Mouse (Mus musculus) CH12.LX (cell line): ENCODE measurements around the gene Rnf181. TPM values are rescaled to one million over a fixed set of nuclear protein-coding genes. Genes with fewer than 3 reads are reported as not detected.

Experiments used
- DNase-seq: peaks from one replicate; pipeline ENCODE4 v3.0.0-alpha.2; 2013; ENCODE audit errors: extremely low read depth
- H3K27ac ChIP-seq: 2 replicates; pipeline ENCODE4 v1.5.1; 2012; ENCODE audit warnings: low read depth, mild to moderate bottlenecking, control low read depth, moderate library complexity; ENCODE audit not compliant: insufficient read depth
- H3K27me3 ChIP-seq: replicated peaks from 2 replicates; pipeline ENCODE3; 2012; ENCODE audit warnings: inconsistent platforms
- H3K36me3 ChIP-seq, 2 experiments: replicated peaks in 1 of 2; 2 replicates each; pipeline versions ENCODE3 to v1.6.1; 2012; ENCODE audit warnings: inconsistent platforms in 1 of 2, low read length in 1 of 2, mild to moderate bottlenecking in 1 of 2, mixed read lengths in 1 of 2, moderate library complexity in 1 of 2; ENCODE audit not compliant: control insufficient read depth in 1 of 2, insufficient read depth in 1 of 2
- H3K4me1 ChIP-seq, 2 experiments: 2 replicates each; pipeline ENCODE4 v1.6.1; 2012; ENCODE audit warnings: inconsistent platforms in 1 of 2, moderate library complexity in 1 of 2; ENCODE audit not compliant: insufficient read depth in 2 of 2, control insufficient read depth in 1 of 2
- H3K4me2 ChIP-seq: 2 replicates; pipeline ENCODE4 v1.6.1; 2012; ENCODE audit warnings: low read depth, mild to moderate bottlenecking, control low read depth; ENCODE audit not compliant: poor library complexity, insufficient read depth, severe bottlenecking
- H3K4me3 ChIP-seq, 3 experiments: fragments of 150-350 bp in 1 of 3; sonication (generic) in 1 of 3; replicated peaks in 1 of 3; 2 replicates each; pipeline versions ENCODE3 to v1.5.1; 2011 to 2012; ENCODE audit warnings: low read depth in 2 of 3, low read length in 2 of 3, mild to moderate bottlenecking in 2 of 3, moderate library complexity in 2 of 3, control low read depth in 1 of 3, improper control_type of control experiment in 1 of 3, inconsistent platforms in 1 of 3, mixed read lengths in 1 of 3; ENCODE audit not compliant: poor library complexity in 1 of 3
- H3K79me2 ChIP-seq: replicated peaks from 2 replicates; pipeline ENCODE4 v1.6.1; 2012; ENCODE audit warnings: mild to moderate bottlenecking, moderate library complexity; ENCODE audit not compliant: control insufficient read depth, poor library complexity, insufficient read depth, severe bottlenecking; ENCODE audit errors: extremely low read depth
- H3K9ac ChIP-seq: 2 replicates; pipeline ENCODE4 v1.6.1; 2012; ENCODE audit warnings: low read depth, mild to moderate bottlenecking, control low read depth, moderate library complexity; ENCODE audit not compliant: insufficient read depth
- H3K9me3 ChIP-seq: replicated peaks from 2 replicates; pipeline ENCODE3; 2012; ENCODE audit warnings: low read length, inconsistent platforms, mixed read lengths
- BHLHE40 ChIP-seq: IDR thresholded peaks from 2 replicates; pipeline ENCODE4 v1.6.1; 2011; ENCODE audit warnings: mild to moderate bottlenecking, low read depth, low read length, improper control_type of control experiment
- CTCF ChIP-seq, 2 experiments: IDR thresholded peaks in 1 of 2; conservative IDR thresholded peaks in 1 of 2; 2 replicates each; pipeline ENCODE4 v1.5.1; 2011 to 2012; ENCODE audit warnings: low read depth in 2 of 2, low read length in 2 of 2, improper control_type of control experiment in 1 of 2, inconsistent platforms in 1 of 2, mild to moderate bottlenecking in 1 of 2, moderate library complexity in 1 of 2
- ELF1 ChIP-seq: IDR thresholded peaks from 2 replicates; pipeline ENCODE4 v1.6.1; 2014; ENCODE audit warnings: low read depth, mild to moderate bottlenecking, inconsistent platforms, low read length, improper control_type of control experiment
- EP300 ChIP-seq: IDR thresholded peaks from 2 replicates; pipeline ENCODE4 v1.6.1; 2011; ENCODE audit warnings: low read length, improper control_type of control experiment
- ETS1 ChIP-seq: conservative IDR thresholded peaks from 2 replicates; pipeline ENCODE4 v1.6.1; 2012; ENCODE audit warnings: low read depth, mild to moderate bottlenecking, inconsistent platforms, low read length, improper control_type of control experiment, moderate library complexity
- MAX ChIP-seq: IDR thresholded peaks from 2 replicates; pipeline ENCODE4 v1.6.1; 2011; ENCODE audit warnings: low read length, improper control_type of control experiment
- MXI1 ChIP-seq: IDR thresholded peaks from 2 replicates; pipeline ENCODE4 v1.6.1; 2011; ENCODE audit warnings: mild to moderate bottlenecking, low read depth, low read length, improper control_type of control experiment
- MYC ChIP-seq: IDR thresholded peaks from 2 replicates; pipeline ENCODE4 v1.6.1; 2011; ENCODE audit warnings: low read depth, mild to moderate bottlenecking, improper control_type of control experiment, low read length
- NELFE ChIP-seq: IDR thresholded peaks from 2 replicates; pipeline ENCODE4 v1.6.1; 2011; ENCODE audit warnings: low read depth, low read length, improper control_type of control experiment
- POLR2A ChIP-seq: IDR thresholded peaks from 2 replicates; pipeline ENCODE4 v1.6.1; 2011; ENCODE audit warnings: low read depth, mild to moderate bottlenecking, improper control_type of control experiment, low read length
- POLR2AphosphoS2 ChIP-seq: IDR thresholded peaks from 2 replicates; pipeline ENCODE4 v1.6.1; 2011; ENCODE audit warnings: low read depth, low read length, improper control_type of control experiment
- RCOR1 ChIP-seq: conservative IDR thresholded peaks from 2 replicates; pipeline ENCODE4 v1.6.1; 2012; ENCODE audit warnings: low read depth, mild to moderate bottlenecking, inconsistent platforms, low read length, improper control_type of control experiment
- SMC3 ChIP-seq: IDR thresholded peaks from 2 replicates; pipeline ENCODE4 v1.6.1; 2011; ENCODE audit warnings: low read depth, low read length, improper control_type of control experiment
- TBP ChIP-seq: conservative IDR thresholded peaks from 2 replicates; pipeline ENCODE4 v1.6.1; 2011; ENCODE audit warnings: low read depth, low read length, improper control_type of control experiment
- USF2 ChIP-seq: conservative IDR thresholded peaks from 2 replicates; pipeline ENCODE4 v1.6.1; 2011; ENCODE audit warnings: low read depth, low read length, improper control_type of control experiment
- ZKSCAN1 ChIP-seq: IDR thresholded peaks from 2 replicates; pipeline ENCODE4 v1.6.1; 2012; ENCODE audit warnings: low read depth, inconsistent platforms, low read length, improper control_type of control experiment, borderline replicate concordance
- ZMIZ1 ChIP-seq: IDR thresholded peaks from 2 replicates; pipeline ENCODE4 v1.6.1; 2012; ENCODE audit warnings: low read depth, mild to moderate bottlenecking, inconsistent platforms, low read length, improper control_type of control experiment
- dilution Hi-C: fragments of 300-500 bp; cut with MboI; formaldehyde crosslinking; loops from 2 replicates; pipeline ENCODE4 v1.14.3; 2020; ENCODE audit warnings: low sequenced_read_pairs; ENCODE audit not compliant: extremely low pct_unique_long_range_greater_than_20kb, extremely low pct_ligation_motif_present
- in situ Hi-C: fragments of 300-500 bp; cut with MboI; formaldehyde crosslinking; loops from 3 replicates; pipeline ENCODE4 v1.14.3; 2019; ENCODE audit warnings: low sequenced_read_pairs, low pct_ligation_motif_present, low pct_unique_long_range_greater_than_20kb, mixed read lengths
- polyA plus RNA-seq: library from polyadenylated mRNA; unstranded; fragments of >175 nt; gene quantifications from 2 replicates; pipeline ENCODE4 v1.2.1, GENCODE M21; 2012; ENCODE audit warnings: low read depth; ENCODE audit not compliant: insufficient read length
- total RNA-seq, 2 experiments: library from RNA; depleted of rRNA; stranded (reverse); fragments of 300-350 nt in 1 of 2; fragments of >200 nt in 1 of 2; gene quantifications; 2 replicates each; pipeline ENCODE4 v1.2.3; 2012 to 2014

Rnf181 gene
- total and polyA plus RNA-seq, 3 experiments, result 63.2 to 88.7 (median 83.2) TPM

DNA sequence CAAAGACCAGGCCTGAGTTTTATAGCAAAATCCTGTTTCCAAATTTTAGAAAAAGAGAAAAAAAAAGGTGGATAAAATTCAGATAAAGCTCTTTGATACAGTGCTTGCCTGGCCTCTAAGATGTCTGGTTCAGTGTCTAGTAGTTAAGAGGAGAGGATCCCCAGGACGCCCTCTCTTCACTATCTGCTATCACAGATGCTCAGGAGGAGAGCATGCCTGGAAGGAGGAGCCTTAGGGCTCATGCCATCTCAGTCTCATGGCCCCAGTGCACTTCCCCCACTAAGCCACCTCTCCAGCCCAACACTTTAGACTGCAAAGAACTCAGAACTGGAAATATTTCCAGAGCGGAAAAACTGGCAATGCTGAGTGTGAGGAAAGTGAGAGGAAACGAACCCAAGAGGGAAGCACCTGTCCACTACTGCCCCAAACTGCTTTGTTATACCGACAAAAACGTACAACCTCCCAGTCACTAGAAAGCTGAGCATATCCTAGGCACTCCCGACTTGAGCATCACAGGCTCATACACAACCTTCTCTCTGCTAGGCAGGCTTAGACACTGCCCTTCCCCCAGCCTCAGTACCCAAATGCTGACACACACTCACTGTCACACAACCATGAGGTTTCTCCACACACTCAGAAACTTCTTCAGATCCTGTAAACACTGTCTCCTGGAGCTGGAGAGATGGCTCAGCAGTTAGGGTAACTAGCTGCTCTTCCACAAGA lies 42.8 kb downstream of the Rnf181 start:
- no peak for DNase-seq
- H3K4me2 ChIP-seq, result no peak overlapping the region
- H3K4me3 ChIP-seq, result no peak overlapping the region
- H3K4me1 ChIP-seq, result no peaks in the 10 kb centered on the region
- TF ChIP-seq ZKSCAN1 (no peak), SMC3 (no peak), ELF1 (no peak), CTCF (conservative IDR thresholded peaks at IDR 0.05 in 1 of 2, IDR thresholded peaks at IDR 0.05 in 1 of 2; ENCODE audit: low read depth in 2 of 2, low read length in 2 of 2) (no peak), USF2 (no peak), EP300 (no peak), ZMIZ1 (no peak), POLR2AphosphoS2 (no peak), ETS1 (no peak), BHLHE40 (no peak), RCOR1 (no peak)
- TF ChIP-seq, all 38 proteins: peak for 0
- Histone ChIP-seq H3K9ac (no peak overlapping the region), H3K27ac (no peak overlapping the region), H3K27me3 (no peaks in the 10 kb centered on the region), H3K79me2 (no peaks in the 10 kb centered on the region), H3K9me3 (no peaks in the 10 kb centered on the region), H3K36me3 (peaks cover 79 to 92% of the 10 kb centered on the region in 2 experiments)
- in situ Hi-C loops, result no loop called here
- dilution Hi-C loops, result no loop called here

DNA sequence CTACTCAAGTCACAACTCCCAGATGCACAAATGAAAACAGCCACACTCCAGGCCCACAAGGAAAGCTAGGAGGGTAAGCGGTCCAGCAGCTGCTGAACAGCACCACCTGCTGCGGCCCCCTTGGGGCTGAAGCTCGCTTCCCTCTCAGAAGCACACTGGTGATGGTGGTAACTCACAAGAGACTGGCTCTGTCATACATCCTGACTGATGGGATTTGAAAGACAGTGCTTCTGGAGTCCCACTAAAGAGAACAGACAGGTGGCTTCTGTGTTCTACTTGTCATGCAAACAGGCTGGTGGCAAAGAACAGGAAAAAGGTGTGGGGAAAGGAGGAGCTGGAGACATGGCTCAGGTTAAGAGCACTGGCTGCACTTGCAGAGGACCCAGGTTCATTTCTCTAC lies 43.8 kb downstream of the Rnf181 start:
- Histone ChIP-seq H3K4me1 (no peaks in the 10 kb centered on the region), H3K27me3 (no peaks in the 10 kb centered on the region), H3K79me2 (no peaks in the 10 kb centered on the region), H3K9ac (no peak overlapping the region), H3K27ac (no peak overlapping the region), H3K4me2 (no peak overlapping the region), H3K9me3 (no peaks in the 10 kb centered on the region), H3K4me3 (no peak overlapping the region), H3K36me3 (peaks cover 77 to 91% of the 10 kb centered on the region in 2 experiments)
- DNase-seq, result no peak
- TF ChIP-seq MXI1, result no peak
- TF ChIP-seq POLR2A, result no peak
- no peak for TF ChIP-seq TBP
- no peak for TF ChIP-seq MAX
- no peak for TF ChIP-seq NELFE
- TF ChIP-seq MYC, result no peak
- TF ChIP-seq ZMIZ1, result no peak
- no peak for TF ChIP-seq BHLHE40
- TF ChIP-seq EP300, result no peak
- dilution Hi-C loops (no loop called here), in situ Hi-C loops (no loop called here)
